Mouse (Mus musculus) C2C12 (cell line): ENCODE results near the gene Aldh3b2. TPM values are rescaled to one million over a fixed set of nuclear protein-coding genes. Genes with fewer than 3 reads are reported as not detected.
"Not testable (repeated sequence)": the region's sequence is repeated elsewhere in the genome, so short reads cannot be mapped to it uniquely, and the experiment has no call there.

ENCODE experiments used
- H3K27me3 ChIP-seq: one replicate; pipeline ENCODE4 v1.6.1; 2011; ENCODE audit not compliant: control insufficient read depth, insufficient read depth, insufficient read length
- H3K36me3 ChIP-seq: one replicate; pipeline ENCODE4 v1.6.1; 2011; ENCODE audit not compliant: control insufficient read depth, insufficient read depth
- H3K4me3 ChIP-seq: one replicate; pipeline ENCODE4 v1.5.1; 2011; ENCODE audit warnings: mild to moderate bottlenecking, control low read depth; ENCODE audit not compliant: poor library complexity, insufficient read depth, severe bottlenecking
- H3K79me2 ChIP-seq: one replicate; pipeline ENCODE4 v1.6.1; 2011; ENCODE audit not compliant: control insufficient read depth, insufficient read depth
- H3K79me3 ChIP-seq: one replicate; pipeline ENCODE4 v1.6.1; 2011; ENCODE audit warnings: low read depth, control low read depth
- H3ac ChIP-seq: one replicate; pipeline ENCODE3; 2011; ENCODE audit warnings: low read depth; ENCODE audit not compliant: control insufficient read depth, insufficient read length
- CEBPB ChIP-seq: IDR thresholded peaks from one replicate; pipeline ENCODE4 v1.6.1; 2011; ENCODE audit warnings: low read depth, mild to moderate bottlenecking, control low read depth, moderate library complexity
- CTCF ChIP-seq: IDR thresholded peaks from one replicate; pipeline ENCODE4 v1.5.1; 2011; ENCODE audit not compliant: control insufficient read depth, insufficient read depth, insufficient read length
- FOSL1 ChIP-seq: IDR thresholded peaks from one replicate; pipeline ENCODE4 v1.8.0; 2011; ENCODE audit warnings: mild to moderate bottlenecking, low read length; ENCODE audit not compliant: poor library complexity, insufficient read depth, severe bottlenecking
- MAX ChIP-seq: IDR thresholded peaks from one replicate; pipeline ENCODE4 v1.6.1; 2011; ENCODE audit warnings: mild to moderate bottlenecking, control low read depth
- MYOD1 ChIP-seq: IDR thresholded peaks from one replicate; pipeline ENCODE4 v1.6.1; 2011; ENCODE audit warnings: low read depth; ENCODE audit not compliant: control insufficient read depth, insufficient read length
- MYOG ChIP-seq: IDR thresholded peaks from one replicate; pipeline ENCODE4 v1.6.1; 2011; ENCODE audit not compliant: control insufficient read depth, insufficient read length; ENCODE audit errors: extremely low read depth
- USF1 ChIP-seq: IDR thresholded peaks from one replicate; pipeline ENCODE4 v1.6.1; 2011; ENCODE audit warnings: low read depth, mild to moderate bottlenecking, control low read depth, moderate library complexity
- polyA plus RNA-seq: library from polyadenylated mRNA; unstranded; fragments of >200 nt; fragmentation: generic; extraction: Trizol; gene quantifications from one replicate; pipeline ENCODE4 v1.2.1, GENCODE M21; 2012; ENCODE audit warnings: missing spikeins

The Aldh3b2 gene
- polyA plus RNA-seq, 1 experiment: not detected

GRCm38 (mm10) chr19:3967258-3967657, 4.9 kb upstream of the Aldh3b2 start:
- Histone ChIP-seq H3K4me3 (no peak overlapping the region), H3K36me3 (no peaks in the 10 kb centered on the region), H3K79me2 (no peaks in the 10 kb centered on the region), H3ac (no peak overlapping the region), H3K27me3 (peaks cover 6% of the 10 kb centered on the region), H3K79me3 (no peaks in the 10 kb centered on the region)
- no peak for TF ChIP-seq MYOD1
- TF ChIP-seq MAX: no peak
- no peak for TF ChIP-seq FOSL1
- no peak for TF ChIP-seq USF1
- TF ChIP-seq MYOG: no peak
- TF ChIP-seq CEBPB: no peak
- TF ChIP-seq CTCF: no peak

- not testable (repeated sequence) for H3K79me2 ChIP-seq, H3K79me3 ChIP-seq, H3ac ChIP-seq, H3K36me3 ChIP-seq, H3K4me3 ChIP-seq
- H3K27me3 ChIP-seq: peaks cover 14% of the 10 kb centered on the region
These were observed 2.5 kb downstream of the Aldh3b2 start for GRCm38 (mm10) chr19:3974608-3975007.

- no peaks in the 10 kb centered on the region for H3K79me2 ChIP-seq
- H3K27me3 ChIP-seq: peaks cover 12% of the 10 kb centered on the region
- H3K79me3 ChIP-seq: no peaks in the 10 kb centered on the region
- no peaks in the 10 kb centered on the region for H3K36me3 ChIP-seq
- TF ChIP-seq FOSL1 (no peak), CTCF (no peak), CEBPB (no peak), MAX (no peak), MYOD1 (no peak), USF1 (no peak), MYOG (no peak)
- H3ac ChIP-seq: no peak overlapping the region
- no peak overlapping the region for H3K4me3 ChIP-seq
These were observed 3.7 kb downstream of the Aldh3b2 start for GRCm38 (mm10) chr19:3975866-3976265.

GRCm38 (mm10) chr19:3980309-3980708, 8.2 kb downstream of the Aldh3b2 start:
- Histone ChIP-seq H3ac (no peak overlapping the region), H3K79me3 (no peaks in the 10 kb centered on the region), H3K27me3 (peaks cover 1% of the 10 kb centered on the region), H3K36me3 (no peaks in the 10 kb centered on the region), H3K79me2 (no peaks in the 10 kb centered on the region), H3K4me3 (no peak overlapping the region)
- TF ChIP-seq USF1: no peak
- no peak for TF ChIP-seq MAX
- peak; percentile 32 for TF ChIP-seq CTCF

DNA sequence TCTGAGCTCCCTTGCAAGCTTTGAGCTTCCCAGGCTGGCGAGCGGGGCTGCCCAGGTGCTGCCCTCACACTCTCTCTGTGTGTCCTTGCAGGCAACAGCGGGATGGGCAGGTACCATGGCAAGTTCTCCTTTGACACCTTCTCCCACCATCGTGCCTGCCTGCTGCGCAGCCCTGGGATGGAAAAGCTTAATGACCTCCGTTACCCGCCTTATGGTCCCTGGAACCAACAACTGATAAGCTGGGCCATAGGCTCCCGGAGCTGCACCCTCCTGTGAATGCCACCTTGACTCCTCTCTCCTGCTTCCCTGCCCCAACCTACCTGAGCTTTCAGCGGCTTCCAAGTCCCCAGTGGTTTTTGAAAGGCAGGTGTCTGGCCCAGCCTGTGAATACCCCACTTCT, 8.8 kb downstream of the Aldh3b2 start:
- H3K36me3 ChIP-seq: no peaks in the 10 kb centered on the region
- H3K79me2 ChIP-seq: no peaks in the 10 kb centered on the region
- no peaks in the 10 kb centered on the region for H3K27me3 ChIP-seq
- H3K79me3 ChIP-seq: no peaks in the 10 kb centered on the region
- no peak overlapping the region for H3ac ChIP-seq
- H3K4me3 ChIP-seq: no peak overlapping the region
- no peak for TF ChIP-seq MAX
- no peak for TF ChIP-seq CEBPB
- TF ChIP-seq FOSL1: no peak
- no peak for TF ChIP-seq MYOG
- TF ChIP-seq MYOD1: no peak

- H3K4me3 ChIP-seq: no peak overlapping the region
- H3ac ChIP-seq: no peak overlapping the region
- no peak for TF ChIP-seq CTCF
- no peak for TF ChIP-seq MAX
- TF ChIP-seq FOSL1: no peak
- TF ChIP-seq MYOG: no peak
- TF ChIP-seq MYOD1: no peak
- TF ChIP-seq CEBPB: no peak
- TF ChIP-seq USF1: no peak
- no peaks in the 10 kb centered on the region for H3K79me3 ChIP-seq
- H3K36me3 ChIP-seq: no peaks in the 10 kb centered on the region
- no peaks in the 10 kb centered on the region for H3K27me3 ChIP-seq
- no peaks in the 10 kb centered on the region for H3K79me2 ChIP-seq
These were observed 11.5 kb downstream of the Aldh3b2 start for GRCm38 (mm10) chr19:3983527-3984200.
